Mouse (Mus musculus): Measurements from ENCODE around the gene BC025920. TPM values are rescaled to one million over a fixed set of nuclear protein-coding genes. Genes with fewer than 3 reads are reported as not detected.
A peak's percentile ranks its signal among the peaks of the same experiment; 100 is the strongest.

The BC025920 gene
- polyA plus RNA-seq, 1 experiment from 2014 or later = 2.1 TPM

DNA sequence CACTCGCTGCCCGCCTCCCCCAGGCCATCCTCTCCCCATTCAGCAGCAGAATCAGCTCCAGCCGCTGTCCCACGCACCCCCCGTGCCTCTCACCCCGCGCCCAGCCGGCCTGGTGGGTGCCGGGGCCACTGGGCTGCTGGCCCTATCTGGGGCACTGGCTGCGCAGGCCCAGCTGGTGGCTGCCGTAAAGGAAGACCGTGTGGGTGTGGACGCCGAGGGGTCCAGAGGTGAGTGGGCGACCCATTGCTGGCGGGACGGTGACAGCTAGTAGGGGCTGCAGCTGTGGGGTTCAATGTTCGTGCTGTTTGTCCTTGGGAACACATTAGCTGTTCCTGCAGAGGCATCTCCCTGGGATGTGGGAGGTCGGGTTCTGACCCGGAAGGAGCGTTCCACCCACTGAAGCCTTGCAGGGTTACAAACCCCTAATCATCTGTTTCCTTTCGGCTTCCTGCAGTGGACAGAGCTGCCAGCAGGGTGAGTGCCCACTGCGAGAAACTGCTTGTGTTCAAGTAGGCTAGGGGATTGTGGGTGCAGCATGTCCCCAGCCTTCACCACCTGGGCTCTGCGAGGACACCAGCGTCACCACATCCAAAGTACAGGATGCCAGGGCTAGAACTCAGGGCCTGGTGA, 25.5 kb upstream of the BC025920 start:
- DNase-seq (ENCODE audit: low spot score) = no peak
- peaks cover 94% of the 10 kb centered on the region for H3K27me3 ChIP-seq (ENCODE audit: insufficient read depth, poor library complexity, severe bottlenecking)
- no peaks in the 10 kb centered on the region for H3K9me3 ChIP-seq
- no peaks in the 10 kb centered on the region for H3K36me3 ChIP-seq
- H3K4me3 ChIP-seq = no peak overlapping the region
- H3K27ac ChIP-seq = no peak overlapping the region
- peaks cover 47% of the 10 kb centered on the region for H3K4me1 ChIP-seq (replicated peaks)
- WGBS = 49% methylated on average over 25 of the region's 25 CpGs

GRCm38 (mm10) chr10:81583347-81583746, 22.7 kb upstream of the BC025920 start:
- DNase-seq (ENCODE audit: low spot score) = no peak
- Histone ChIP-seq H3K9me3 (no peaks in the 10 kb centered on the region), H3K27me3 (ENCODE audit: insufficient read depth, poor library complexity, severe bottlenecking) (peaks cover 94% of the 10 kb centered on the region), H3K36me3 (0 out of 2 replicates have a peak, but pooled peaks cover 12% of the 10 kb centered on the region), H3K4me3 (no peak overlapping the region), H3K27ac (peak overlapping the region; percentile 8; the same call in 1 of the 2 replicates), H3K4me1 (replicated peaks) (peaks cover 43% of the 10 kb centered on the region)
- 45% methylated on average over 6 of the region's 6 CpGs for WGBS

DNA sequence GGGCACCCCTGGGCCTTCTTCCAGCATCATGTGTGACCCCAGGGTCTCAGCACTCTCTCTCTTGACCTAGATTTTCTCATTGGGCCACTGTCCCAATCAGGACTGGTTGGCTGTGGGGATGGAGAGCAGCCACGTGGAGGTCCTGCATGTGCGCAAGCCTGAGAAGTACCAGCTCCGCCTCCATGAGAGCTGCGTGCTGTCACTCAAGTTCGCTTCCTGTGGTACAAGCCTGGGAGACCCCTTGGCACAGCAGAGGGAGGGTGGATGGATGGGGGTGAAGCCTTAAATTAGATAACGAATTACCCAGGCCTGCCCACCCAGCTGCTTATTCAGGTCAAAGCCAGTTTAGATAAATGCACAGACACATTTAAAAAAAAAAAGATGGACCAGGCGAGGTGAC, 17.3 kb upstream of the BC025920 start:
- H3K36me3 ChIP-seq = 0 out of 2 replicates have a peak, but pooled peaks cover 17% of the 10 kb centered on the region
- DNase-seq (ENCODE audit: low spot score) = no peak
- H3K27ac ChIP-seq = no peak overlapping the region
- H3K9me3 ChIP-seq = no peaks in the 10 kb centered on the region
- 70% methylated on average over 7 of the region's 7 CpGs for WGBS
- no peak overlapping the region for H3K4me3 ChIP-seq
- peaks cover 92% of the 10 kb centered on the region for H3K27me3 ChIP-seq (ENCODE audit: insufficient read depth, poor library complexity, severe bottlenecking)
- 0 out of 2 replicates have a peak, but pooled peaks cover 5% of the 10 kb centered on the region for H3K4me1 ChIP-seq (replicated peaks)

DNA sequence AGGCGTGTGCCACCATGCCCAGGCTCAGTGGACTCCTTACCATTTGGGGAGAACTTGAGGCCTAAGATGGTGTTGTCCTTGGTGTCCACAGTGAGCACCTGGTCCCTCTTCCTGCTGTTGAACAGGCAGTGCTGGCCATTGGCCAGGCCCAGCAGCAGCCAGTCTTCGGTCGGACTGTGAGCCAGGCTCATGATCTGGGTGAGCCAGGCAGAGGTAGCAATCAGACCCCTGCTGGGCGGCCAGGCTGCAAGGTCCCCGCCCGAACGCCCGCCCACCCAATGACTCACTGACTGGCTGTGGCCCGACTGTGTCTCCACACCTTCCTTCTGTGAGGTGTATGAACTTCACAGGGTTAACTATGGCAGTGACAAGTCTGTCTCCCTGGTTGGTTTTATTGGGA, 14.2 kb upstream of the BC025920 start:
- no peak overlapping the region for H3K4me3 ChIP-seq
- no peak overlapping the region for H3K27ac ChIP-seq
- H3K4me1 ChIP-seq (replicated peaks) = peaks cover 20% of the 10 kb centered on the region
- 0 out of 2 replicates have a peak, but pooled peaks cover 15% of the 10 kb centered on the region for H3K36me3 ChIP-seq
- no peak for DNase-seq (ENCODE audit: low spot score)
- 77% methylated on average over 9 of the region's 9 CpGs for WGBS
- peaks cover 98% of the 10 kb centered on the region for H3K27me3 ChIP-seq (ENCODE audit: insufficient read depth, poor library complexity, severe bottlenecking)
- no peaks in the 10 kb centered on the region for H3K9me3 ChIP-seq

DNA sequence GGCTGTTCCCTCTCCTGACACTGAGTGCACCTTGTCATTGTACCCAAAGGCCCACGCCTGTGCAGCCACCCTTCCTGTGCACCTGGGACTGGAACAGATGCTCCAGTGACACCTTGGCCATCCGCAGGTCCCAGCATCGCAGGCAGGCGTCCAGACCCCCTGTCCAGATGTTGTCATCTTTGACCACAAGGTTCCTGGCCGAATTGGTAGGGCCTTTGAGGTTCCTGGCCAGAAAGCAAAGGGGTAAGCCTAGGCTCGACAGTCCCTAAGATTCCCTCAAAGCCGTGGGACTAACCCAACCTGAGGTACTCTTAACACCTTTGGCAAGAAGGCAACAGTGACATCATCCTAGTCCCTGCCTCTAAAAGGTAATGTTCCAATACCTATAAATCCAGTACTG, 13.4 kb upstream of the BC025920 start:
- H3K27me3 ChIP-seq (ENCODE audit: insufficient read depth, poor library complexity, severe bottlenecking) = peaks cover 98% of the 10 kb centered on the region

DNA sequence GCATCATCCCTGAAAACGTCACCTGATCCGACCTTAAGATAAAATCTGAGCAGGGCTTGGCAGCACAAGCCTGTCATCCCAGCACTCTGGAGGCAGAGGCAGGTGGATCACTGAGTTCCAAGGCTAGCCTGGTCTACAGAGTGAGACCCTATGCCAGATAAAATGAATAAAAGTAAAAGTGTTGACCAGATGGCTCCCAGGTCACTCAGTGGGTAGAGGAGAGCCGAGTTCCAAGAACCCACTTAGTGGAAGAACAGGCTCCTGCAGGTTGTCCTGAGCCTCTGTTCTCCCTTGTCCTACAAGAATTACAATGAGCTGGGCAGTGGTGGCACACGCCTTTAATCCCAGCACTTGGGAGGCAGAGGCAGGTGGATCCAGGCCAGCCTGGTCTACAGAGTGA, 12.8 kb upstream of the BC025920 start:
- Histone ChIP-seq H3K27me3 (ENCODE audit: insufficient read depth, poor library complexity, severe bottlenecking) (peaks cover 98% of the 10 kb centered on the region), H3K4me3 (no peak overlapping the region), H3K36me3 (0 out of 2 replicates have a peak, but pooled peaks cover 6% of the 10 kb centered on the region), H3K27ac (no peak overlapping the region), H3K4me1 (replicated peaks) (peaks cover 30% of the 10 kb centered on the region), H3K9me3 (no peaks in the 10 kb centered on the region)
- no peak for DNase-seq (ENCODE audit: low spot score)
- WGBS = 74% methylated on average over 4 of the region's 4 CpGs

More for the DNA sequence above, 13.4 kb upstream of the BC025920 start:
- no peaks in the 10 kb centered on the region for H3K9me3 ChIP-seq
- 88% methylated on average over 7 of the region's 7 CpGs for WGBS
- H3K36me3 ChIP-seq = 0 out of 2 replicates have a peak, but pooled peaks cover 12% of the 10 kb centered on the region
- no peak overlapping the region for H3K27ac ChIP-seq
- H3K4me1 ChIP-seq (replicated peaks) = peaks cover 24% of the 10 kb centered on the region
- DNase-seq (ENCODE audit: low spot score) = no peak
- H3K4me3 ChIP-seq = no peak overlapping the region

DNA sequence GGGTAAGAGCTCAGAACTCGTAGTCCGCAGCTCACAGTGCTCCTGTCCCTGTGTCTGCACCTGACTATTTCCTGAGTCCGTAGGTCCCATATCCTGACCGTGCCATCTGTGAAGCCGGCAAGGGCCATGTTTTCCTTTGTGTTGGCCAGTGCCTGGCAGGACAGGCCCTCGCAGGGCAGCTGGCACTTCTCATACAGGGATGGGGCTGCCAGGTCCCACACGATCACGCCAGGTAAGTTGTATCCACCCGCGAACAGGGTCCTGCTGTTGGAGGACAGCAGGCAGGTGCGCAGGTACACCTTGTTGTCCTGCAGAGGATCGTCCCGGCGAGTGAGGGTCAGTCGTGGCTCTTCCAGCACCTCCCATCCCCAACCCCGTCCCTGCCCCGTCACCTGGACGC, 12.1 kb upstream of the BC025920 start:
- 77% methylated on average over 18 of the region's 18 CpGs for WGBS
- H3K27me3 ChIP-seq (ENCODE audit: insufficient read depth, poor library complexity, severe bottlenecking) = peaks cover 99% of the 10 kb centered on the region

DNA sequence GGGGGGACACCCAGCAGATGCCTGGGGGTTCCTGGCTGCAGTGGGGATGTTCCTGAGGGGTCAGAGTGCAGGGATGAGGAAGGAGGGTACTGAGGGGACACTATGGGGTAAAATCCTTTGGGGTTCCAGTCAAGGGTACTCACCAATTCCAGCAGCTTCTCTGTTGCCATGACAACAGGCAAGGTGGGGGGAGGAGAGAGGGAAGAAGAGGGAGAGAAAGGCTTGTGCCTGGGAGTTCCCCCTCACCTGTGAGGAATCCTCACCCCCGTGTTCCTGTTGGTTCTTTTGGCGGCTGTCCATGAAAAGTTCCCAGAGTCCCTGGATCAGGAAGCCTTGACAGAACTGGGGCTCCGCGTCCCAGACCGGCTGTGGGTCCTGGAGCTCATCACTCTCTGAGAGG, 10.5 kb upstream of the BC025920 start:
- no peak overlapping the region; the same call in 1 of the 2 replicates for H3K4me3 ChIP-seq
- peaks cover 97% of the 10 kb centered on the region for H3K27me3 ChIP-seq (ENCODE audit: insufficient read depth, poor library complexity, severe bottlenecking)
- no peak for DNase-seq (ENCODE audit: low spot score)
- H3K36me3 ChIP-seq = no peaks in the 10 kb centered on the region
- 57% methylated on average over 5 of the region's 5 CpGs for WGBS
- H3K27ac ChIP-seq = 0 out of 2 replicates have a peak overlapping the region, but pooled peaks have one; percentile 23
- no peaks in the 10 kb centered on the region for H3K9me3 ChIP-seq
- peaks cover 49% of the 10 kb centered on the region for H3K4me1 ChIP-seq (replicated peaks)

More for the DNA sequence above, 12.1 kb upstream of the BC025920 start:
- peaks cover 37% of the 10 kb centered on the region for H3K4me1 ChIP-seq (replicated peaks)
- no peak overlapping the region for H3K4me3 ChIP-seq
- no peak overlapping the region for H3K27ac ChIP-seq
- H3K36me3 ChIP-seq = no peaks in the 10 kb centered on the region
- no peaks in the 10 kb centered on the region for H3K9me3 ChIP-seq
- DNase-seq (ENCODE audit: low spot score) = no peak

GRCm38 (mm10) chr10:81596611-81597010, 9.5 kb upstream of the BC025920 start:
- H3K27ac ChIP-seq = peak overlapping the region; percentile 78
- DNase-seq (ENCODE audit: low spot score) = peak; percentile 44

GRCm38 (mm10) chr10:81597137-81597950, 8.7 kb upstream of the BC025920 start:
- peak; percentile 58 for DNase-seq (ENCODE audit: low spot score)
- 9% methylated on average over 12 of the region's 12 CpGs for WGBS
- Histone ChIP-seq H3K27ac (peak overlapping the region; percentile 78), H3K4me3 (peak overlapping the region; percentile 40), H3K9me3 (no peaks in the 10 kb centered on the region), H3K4me1 (replicated peaks) (peaks cover 64% of the 10 kb centered on the region), H3K36me3 (no peaks in the 10 kb centered on the region), H3K27me3 (ENCODE audit: insufficient read depth, poor library complexity, severe bottlenecking) (peaks cover 93% of the 10 kb centered on the region)

More at GRCm38 (mm10) chr10:81596611-81597010, 9.5 kb upstream of the BC025920 start:
- WGBS = 6% methylated on average over 10 of the region's 10 CpGs
- no peaks in the 10 kb centered on the region for H3K9me3 ChIP-seq
- peaks cover 59% of the 10 kb centered on the region for H3K4me1 ChIP-seq (replicated peaks)
- H3K27me3 ChIP-seq (ENCODE audit: insufficient read depth, poor library complexity, severe bottlenecking) = peaks cover 93% of the 10 kb centered on the region
- H3K4me3 ChIP-seq = peak overlapping the region; percentile 40
- no peaks in the 10 kb centered on the region for H3K36me3 ChIP-seq

DNA sequence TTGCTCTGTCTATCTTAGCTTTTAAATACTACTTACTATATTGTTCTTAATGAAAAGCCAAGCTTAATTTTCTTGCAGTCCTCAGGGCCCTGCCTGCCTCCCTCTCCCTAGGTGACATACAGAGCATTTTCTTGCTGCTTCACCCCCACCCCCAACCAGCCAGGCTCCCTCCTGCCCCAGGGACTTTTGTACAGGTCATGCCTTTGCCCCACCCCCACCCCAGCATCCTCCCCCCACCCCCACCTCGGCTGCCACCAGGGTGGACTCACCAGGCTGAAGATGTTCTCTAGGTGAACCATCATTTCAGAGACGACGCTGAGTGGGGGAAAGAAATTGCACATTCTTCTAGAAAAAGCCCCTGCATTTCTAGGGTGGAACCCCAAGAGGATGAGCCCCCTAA, 7.7 kb upstream of the BC025920 start:
- Histone ChIP-seq H3K4me1 (replicated peaks) (peaks cover 73% of the 10 kb centered on the region), H3K36me3 (no peaks in the 10 kb centered on the region)

GRCm38 (mm10) chr10:81598871-81599270, 7.2 kb upstream of the BC025920 start:
- DNase-seq (ENCODE audit: low spot score) = no peak
- Histone ChIP-seq H3K27ac (no peak overlapping the region), H3K4me1 (replicated peaks) (peaks cover 73% of the 10 kb centered on the region), H3K9me3 (no peaks in the 10 kb centered on the region), H3K36me3 (no peaks in the 10 kb centered on the region), H3K4me3 (no peak overlapping the region), H3K27me3 (ENCODE audit: insufficient read depth, poor library complexity, severe bottlenecking) (peaks cover 80% of the 10 kb centered on the region)
- 53% methylated on average over 6 of the region's 6 CpGs for WGBS

More for the DNA sequence above, 7.7 kb upstream of the BC025920 start:
- 38% methylated on average over 3 of the region's 3 CpGs for WGBS
- no peak for DNase-seq (ENCODE audit: low spot score)
- Histone ChIP-seq H3K4me3 (no peak overlapping the region), H3K27ac (no peak overlapping the region), H3K27me3 (ENCODE audit: insufficient read depth, poor library complexity, severe bottlenecking) (peaks cover 85% of the 10 kb centered on the region), H3K9me3 (no peaks in the 10 kb centered on the region)

- H3K27me3 ChIP-seq (ENCODE audit: insufficient read depth, poor library complexity, severe bottlenecking) = peaks cover 78% of the 10 kb centered on the region
- DNase-seq (ENCODE audit: low spot score) = no peak
- H3K27ac ChIP-seq = no peak overlapping the region
- WGBS = 76% methylated on average over 5 of the region's 5 CpGs
- H3K9me3 ChIP-seq = no peaks in the 10 kb centered on the region
- no peak overlapping the region for H3K4me3 ChIP-seq
- H3K4me1 ChIP-seq (replicated peaks) = peaks cover 74% of the 10 kb centered on the region
- H3K36me3 ChIP-seq = no peaks in the 10 kb centered on the region
Observed at GRCm38 (mm10) chr10:81599630-81600029, 6.4 kb upstream of the BC025920 start.

Data from hindbrain, embryonic 10.5 days (tissue).